Mouse (Mus musculus): ENCODE data around the gene Creld1.

DNA sequence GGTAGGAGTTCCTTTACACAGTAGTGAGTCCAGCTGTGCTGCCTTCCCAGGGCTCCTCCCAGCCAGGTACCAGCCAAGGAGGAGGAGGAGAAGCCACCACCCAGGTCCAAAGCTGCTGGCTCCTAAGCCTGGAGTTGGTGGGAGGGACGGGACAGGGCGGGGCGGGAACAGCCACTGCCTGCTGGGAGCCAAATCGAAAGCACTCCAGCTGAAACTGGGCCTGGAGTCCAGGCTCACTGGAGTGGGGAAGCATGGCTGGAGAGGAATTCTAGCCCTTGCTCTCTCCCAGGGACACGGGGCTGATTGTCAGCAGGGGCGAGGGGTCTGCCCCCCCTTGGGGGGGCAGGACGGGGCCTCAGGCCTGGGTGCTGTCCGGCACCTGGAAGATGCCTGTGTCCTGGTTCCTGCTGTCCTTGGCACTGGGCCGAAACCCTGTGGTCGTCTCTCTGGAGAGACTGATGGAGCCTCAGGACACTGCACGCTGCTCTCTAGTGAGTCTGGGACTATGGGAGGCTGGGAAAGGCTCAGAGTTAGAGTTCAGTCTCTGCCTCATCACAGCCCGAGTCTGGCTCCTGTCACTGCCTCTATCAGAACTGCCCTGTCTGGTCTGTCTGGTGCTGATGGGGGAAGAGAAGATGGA, 11.7 kb upstream of the Creld1 start, which contains the start of gene Il17rc:
- TF ChIP-seq NELFE (IDR thresholded peaks at IDR 0.05; ENCODE audit: low read depth, low read length) (no peak), BHLHE40 (IDR thresholded peaks at IDR 0.05; ENCODE audit: borderline replicate concordance, low read depth, low read length) (no peak)
